Mouse (Mus musculus) lung, postnatal 0 days (tissue): ENCODE results near the gene Gm45902. TPM values are rescaled to one million over a fixed set of nuclear protein-coding genes. Genes with fewer than 3 reads are reported as not detected.

Experiments
- ATAC-seq: fragments of 200-750 bp; cut with Nextera tagmentation; 2 replicates; pipeline ENCODE4 v1.8.0; 2017; ENCODE audit warnings: moderate library complexity
- DNase-seq: peaks from one replicate; pipeline ENCODE4 v3.0.0-alpha.2; 2016; ENCODE audit warnings: low spot score
- H3K27ac ChIP-seq: fragments of 300-500 bp; sonication (generic); 2 replicates; pipeline ENCODE4 v1.5.1; 2014; ENCODE audit warnings: antibody characterized with exemption, mild to moderate bottlenecking, low read length, mixed read lengths
- H3K27me3 ChIP-seq: fragments of 300-500 bp; sonication (generic); replicated peaks from 2 replicates; pipeline ENCODE4 v1.6.1; 2014; ENCODE audit warnings: low read length, mixed read lengths; ENCODE audit not compliant: insufficient read depth
- H3K36me3 ChIP-seq: fragments of 300-500 bp; sonication (generic); 2 replicates; pipeline ENCODE4 v1.6.1; 2014; ENCODE audit warnings: low read length, mixed read lengths; ENCODE audit not compliant: insufficient read depth
- H3K4me1 ChIP-seq: fragments of 300-500 bp; sonication (generic); 2 replicates; pipeline ENCODE4 v1.6.1; 2014; ENCODE audit warnings: antibody characterized with exemption, low read depth, low read length, mixed read lengths; ENCODE audit not compliant: insufficient read depth
- H3K4me2 ChIP-seq: fragments of 300-500 bp; sonication (generic); replicated peaks from 2 replicates; pipeline ENCODE4 v1.6.1; 2014; ENCODE audit warnings: low read depth, mild to moderate bottlenecking, low read length, moderate library complexity, mixed read lengths
- H3K4me3 ChIP-seq: fragments of 300-500 bp; sonication (generic); 2 replicates; pipeline ENCODE4 v1.5.1; 2014; ENCODE audit warnings: low read depth, low read length
- H3K9ac ChIP-seq: fragments of 300-500 bp; sonication (generic); replicated peaks from 2 replicates; pipeline ENCODE4 v1.6.1; 2014; ENCODE audit warnings: low read depth, mild to moderate bottlenecking
- H3K9me3 ChIP-seq: fragments of 300-500 bp; sonication (generic); 2 replicates; pipeline ENCODE4 v1.6.1; 2016; ENCODE audit warnings: low read length, mixed read lengths
- CTCF ChIP-seq: IDR thresholded peaks from 2 replicates; pipeline ENCODE4 v1.5.1; 2016; ENCODE audit warnings: antibody characterized with exemption, mild to moderate bottlenecking
- EP300 ChIP-seq: IDR thresholded peaks from 2 replicates; pipeline ENCODE4 v1.6.1; 2016; ENCODE audit warnings: antibody characterized with exemption, mild to moderate bottlenecking, control low read depth
- WGBS: fragments of 180-500 bp; shearing (Covaris S2); extraction: QIAGEN DNeasy Blood & Tissue Kit; methylation state at CpG from one replicate; pipeline ENCODE4 v1.1.7; 2014; 5-methylcytosine and 5-hydroxymethylcytosine counted together
- polyA plus RNA-seq: library from polyadenylated mRNA; unstranded; fragments of >200 nt; fragmentation: Nextera tagmentation; extraction: Ambion mirVana; gene quantifications from 2 replicates; pipeline ENCODE4 v1.2.1, GENCODE M21; 2015

The Gm45902 gene
- polyA plus RNA-seq, 1 experiment from 2014 or later, result 1.0 TPM

DNA sequence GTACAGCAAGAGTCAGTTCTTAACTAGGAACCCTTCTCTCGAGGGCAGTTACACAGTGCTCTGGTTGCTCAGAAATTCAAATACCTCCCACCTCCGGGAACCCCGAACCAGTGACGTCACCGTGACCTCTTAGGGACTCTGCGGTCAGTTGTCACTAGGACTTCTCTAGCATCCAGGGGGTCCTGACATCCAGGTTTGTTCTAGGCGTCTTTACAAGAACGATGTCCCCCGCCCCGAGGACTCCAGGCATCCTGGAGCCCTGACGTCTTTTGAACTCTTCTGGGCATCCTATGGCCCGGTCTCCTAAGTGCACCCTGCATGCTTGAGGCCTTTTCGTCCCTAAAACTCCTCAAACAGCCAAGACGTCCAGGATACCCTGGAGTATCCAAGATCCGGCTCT lies 514 bp downstream of the Gm45902 start:
- ATAC-seq (no peak), DNase-seq (peak; percentile 64)
- peak overlapping the region; percentile 86 for H3K4me2 ChIP-seq
- H3K9me3 ChIP-seq, result no peaks in the 10 kb centered on the region
- peaks cover 12% of the 10 kb centered on the region; the same call in 1 of the 2 replicates for H3K4me1 ChIP-seq
- H3K4me3 ChIP-seq, result peak overlapping the region; percentile 79
- H3K9ac ChIP-seq, result peak overlapping the region; percentile 75
- no peaks in the 10 kb centered on the region for H3K27me3 ChIP-seq
- TF ChIP-seq CTCF (no peak), EP300 (no peak)
- H3K27ac ChIP-seq, result peak overlapping the region; percentile 81
- 0% methylated on average over 15 of the region's 15 CpGs for WGBS
- H3K36me3 ChIP-seq, result peaks cover 8% of the 10 kb centered on the region; the same call in 1 of the 2 replicates

DNA sequence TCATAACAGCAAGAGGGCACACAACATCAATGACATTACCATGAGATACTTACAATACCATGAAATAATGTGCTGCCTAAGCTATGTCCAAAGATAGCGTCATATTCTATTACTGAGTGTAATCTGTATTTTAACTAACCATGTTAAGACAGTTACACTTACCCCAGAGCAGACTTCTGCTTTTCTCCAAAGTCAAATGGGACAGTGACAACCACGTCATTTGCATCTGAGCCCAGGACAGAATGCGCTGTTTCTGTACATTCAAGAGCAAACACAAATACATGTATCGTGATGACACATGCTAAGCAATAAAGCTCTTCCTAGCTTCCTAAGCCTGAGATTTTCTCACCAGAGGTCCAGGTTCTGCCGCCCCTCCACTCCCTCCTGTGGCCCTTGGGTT lies 11.7 kb downstream of the Gm45902 start:
- Histone ChIP-seq H3K4me2 (no peak overlapping the region), H3K27ac (no peak overlapping the region), H3K27me3 (no peaks in the 10 kb centered on the region), H3K4me1 (no peaks in the 10 kb centered on the region), H3K9me3 (no peaks in the 10 kb centered on the region), H3K36me3 (peaks cover 30% of the 10 kb centered on the region), H3K4me3 (no peak overlapping the region), H3K9ac (no peak overlapping the region)
- WGBS, result 98% methylated on average over 5 of the region's 5 CpGs
- TF ChIP-seq EP300 (no peak), CTCF (no peak)
- ATAC-seq, result no peak
- no peak for DNase-seq

DNA sequence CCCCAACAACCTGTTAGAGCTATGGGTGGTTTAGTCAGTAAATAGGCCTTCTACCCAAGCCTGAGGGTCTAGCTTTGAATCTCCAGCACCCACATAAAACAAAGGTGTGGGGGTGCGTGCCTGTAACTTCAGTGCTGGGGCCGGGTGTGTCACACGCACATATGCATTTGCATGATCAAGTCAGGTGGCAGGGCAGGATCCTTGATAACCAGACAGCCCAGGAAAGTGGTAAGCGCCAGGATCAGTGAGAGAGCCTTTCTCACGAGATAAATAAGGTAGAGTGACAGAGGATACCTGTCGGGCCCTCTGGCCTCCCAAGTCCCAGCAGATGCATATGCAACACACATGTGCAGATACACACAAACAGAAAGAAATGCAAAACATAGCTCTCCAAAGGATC lies 13.0 kb downstream of the Gm45902 start:
- H3K4me2 ChIP-seq, result no peak overlapping the region
- H3K9me3 ChIP-seq, result no peaks in the 10 kb centered on the region
- 92% methylated on average over 6 of the region's 6 CpGs for WGBS
- H3K36me3 ChIP-seq, result peaks cover 34% of the 10 kb centered on the region
- no peaks in the 10 kb centered on the region for H3K4me1 ChIP-seq
- no peak overlapping the region for H3K9ac ChIP-seq
- ATAC-seq (no peak), DNase-seq (no peak)
- TF ChIP-seq CTCF, result no peak
- TF ChIP-seq EP300, result no peak
- no peak overlapping the region for H3K4me3 ChIP-seq
- H3K27ac ChIP-seq, result no peak overlapping the region
- no peaks in the 10 kb centered on the region for H3K27me3 ChIP-seq

DNA sequence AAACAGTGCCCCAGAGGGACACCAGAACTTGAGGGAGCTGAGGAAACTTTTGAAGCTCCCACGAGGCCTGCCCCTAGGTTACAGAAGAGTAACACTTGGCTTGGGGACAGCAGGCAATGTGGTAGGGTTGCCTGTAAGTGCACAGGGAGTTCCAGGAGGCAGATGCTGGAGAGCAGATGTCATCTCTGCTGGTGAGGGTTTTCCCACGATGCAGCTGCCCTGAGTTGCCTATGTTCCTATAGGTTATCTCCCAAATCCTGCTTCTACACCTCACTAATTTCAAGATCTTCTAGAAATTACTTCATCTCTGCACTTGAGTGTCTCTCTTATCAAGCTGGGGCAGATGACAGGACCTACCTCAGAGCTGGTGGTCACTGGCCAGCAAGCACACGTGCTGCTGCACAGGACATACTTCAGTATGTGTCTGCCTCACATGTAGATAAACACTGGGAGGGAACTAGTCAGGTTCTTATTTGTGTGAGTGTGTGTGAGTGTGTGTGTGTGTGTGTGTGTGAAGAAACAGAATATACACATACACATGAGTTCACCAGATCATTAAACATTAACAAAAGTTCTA lies 18.7 kb downstream of the Gm45902 start:
- no peak for TF ChIP-seq CTCF
- no peak for TF ChIP-seq EP300
- Histone ChIP-seq H3K4me3 (no peak overlapping the region), H3K27ac (no peak overlapping the region), H3K4me1 (no peaks in the 10 kb centered on the region), H3K4me2 (no peak overlapping the region), H3K36me3 (peaks cover 34% of the 10 kb centered on the region), H3K9ac (no peak overlapping the region), H3K27me3 (no peaks in the 10 kb centered on the region), H3K9me3 (no peaks in the 10 kb centered on the region)
- WGBS, result 79% methylated on average over 3 of the region's 3 CpGs
- DNase-seq, result no peak
- no peak for ATAC-seq

DNA sequence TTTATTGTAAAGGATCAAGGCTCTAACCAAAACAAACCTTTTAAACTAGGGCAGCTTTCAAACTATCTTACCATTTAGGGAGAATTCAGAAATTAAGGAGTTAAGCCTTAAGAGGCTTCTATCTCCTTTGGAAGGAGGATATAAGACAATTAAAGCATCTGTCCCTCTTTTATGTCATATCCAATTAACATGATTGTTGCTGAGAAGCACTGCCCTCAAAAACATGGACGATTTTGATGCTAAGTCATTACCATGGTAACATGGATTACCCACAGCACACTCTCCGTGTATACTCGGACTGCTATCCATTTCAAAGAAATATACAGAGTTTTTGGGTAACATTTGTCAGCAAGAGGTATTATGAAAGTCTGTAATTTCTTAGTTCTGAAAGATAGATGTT lies 22.8 kb downstream of the Gm45902 start:
- H3K9ac ChIP-seq, result no peak overlapping the region
- no peak overlapping the region for H3K27ac ChIP-seq
- H3K4me1 ChIP-seq, result no peaks in the 10 kb centered on the region
- peaks cover 15% of the 10 kb centered on the region; the same call in 1 of the 2 replicates for H3K36me3 ChIP-seq
- no peaks in the 10 kb centered on the region for H3K27me3 ChIP-seq
- WGBS, result 88% methylated on average over 3 of the region's 3 CpGs
- no peak overlapping the region for H3K4me3 ChIP-seq
- no peaks in the 10 kb centered on the region for H3K9me3 ChIP-seq
- no peak for DNase-seq
- TF ChIP-seq EP300 (no peak), CTCF (no peak)
- ATAC-seq, result no peak
- no peak overlapping the region for H3K4me2 ChIP-seq

DNA sequence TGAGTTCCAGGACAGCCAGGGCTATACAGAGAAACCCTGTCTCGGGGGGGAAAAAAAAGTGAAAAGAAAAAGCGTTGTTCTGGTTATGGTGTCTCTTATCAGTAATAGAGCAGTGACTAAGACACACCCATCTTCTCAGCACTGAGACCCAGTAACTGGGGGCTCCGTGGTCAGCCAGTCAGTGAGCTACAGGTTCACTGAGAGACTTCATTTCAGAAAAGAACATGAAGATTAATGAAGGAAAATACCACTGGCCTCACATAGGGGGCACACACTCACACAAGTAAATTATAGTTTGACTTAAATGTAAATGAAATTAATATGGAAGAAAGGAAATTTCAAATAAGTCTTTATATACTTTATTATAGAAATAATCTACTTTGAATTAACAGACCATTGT lies 32.4 kb downstream of the Gm45902 start:
- ATAC-seq (no peak), DNase-seq (no peak)
- Histone ChIP-seq H3K4me2 (no peak overlapping the region), H3K4me1 (0 out of 2 replicates have a peak, but pooled peaks cover 3% of the 10 kb centered on the region), H3K27ac (no peak overlapping the region), H3K9me3 (no peaks in the 10 kb centered on the region), H3K27me3 (no peaks in the 10 kb centered on the region), H3K9ac (no peak overlapping the region), H3K4me3 (no peak overlapping the region), H3K36me3 (no peaks in the 10 kb centered on the region)
- TF ChIP-seq EP300, result no peak
- TF ChIP-seq CTCF, result 0 out of 2 replicates have a peak, but pooled peaks have one; percentile 15
- 88% methylated on average over 3 of the region's 3 CpGs for WGBS
